Mouse (Mus musculus): Measurements from ENCODE around the gene Hcrtr2.
A peak's percentile ranks its signal among the peaks of the same experiment; 100 is the strongest.

Hcrtr2 gene

DNA sequence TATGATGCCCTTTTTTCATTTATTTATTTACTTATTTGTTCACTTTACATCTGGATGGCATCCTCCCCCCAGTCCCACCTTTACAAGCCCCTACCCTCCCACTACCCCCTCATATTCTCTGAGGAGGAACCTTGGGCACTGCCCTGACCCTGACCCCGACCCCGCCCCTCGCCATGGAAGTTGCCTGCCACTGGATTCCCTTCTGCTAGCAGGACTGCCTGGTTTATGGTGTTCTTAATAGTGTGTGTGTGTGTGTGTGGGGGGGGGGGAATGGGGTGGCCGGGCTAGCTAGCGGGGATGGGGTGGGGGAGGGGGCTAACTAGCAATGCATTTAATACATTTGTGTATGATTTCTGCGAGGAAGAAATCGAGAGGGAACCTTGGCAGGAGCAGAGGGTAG is 88.8 kb downstream of the Hcrtr2 start:
- no peak for DNase-seq

DNA sequence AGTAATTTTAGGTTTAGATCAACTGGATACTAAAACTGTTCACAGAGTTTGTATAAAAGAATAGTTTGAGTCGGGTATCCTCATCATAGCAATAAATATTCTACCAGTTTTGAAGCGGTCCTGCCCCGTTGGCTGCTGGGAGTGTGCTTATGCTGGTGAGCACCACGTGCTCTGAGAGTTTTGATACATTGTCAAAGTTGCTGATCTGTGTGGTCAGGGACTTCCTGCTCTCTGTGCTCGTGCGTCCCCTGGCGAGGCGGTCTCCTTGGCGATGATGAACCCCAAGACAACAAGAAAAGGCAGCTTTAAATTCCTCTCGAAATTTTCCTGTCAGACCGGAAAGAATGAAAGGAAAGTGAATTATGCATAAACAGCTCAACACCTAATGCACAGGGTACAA is 93.3 kb downstream of the Hcrtr2 start:
- DNase-seq, result peak; percentile 18 to 21

DNA sequence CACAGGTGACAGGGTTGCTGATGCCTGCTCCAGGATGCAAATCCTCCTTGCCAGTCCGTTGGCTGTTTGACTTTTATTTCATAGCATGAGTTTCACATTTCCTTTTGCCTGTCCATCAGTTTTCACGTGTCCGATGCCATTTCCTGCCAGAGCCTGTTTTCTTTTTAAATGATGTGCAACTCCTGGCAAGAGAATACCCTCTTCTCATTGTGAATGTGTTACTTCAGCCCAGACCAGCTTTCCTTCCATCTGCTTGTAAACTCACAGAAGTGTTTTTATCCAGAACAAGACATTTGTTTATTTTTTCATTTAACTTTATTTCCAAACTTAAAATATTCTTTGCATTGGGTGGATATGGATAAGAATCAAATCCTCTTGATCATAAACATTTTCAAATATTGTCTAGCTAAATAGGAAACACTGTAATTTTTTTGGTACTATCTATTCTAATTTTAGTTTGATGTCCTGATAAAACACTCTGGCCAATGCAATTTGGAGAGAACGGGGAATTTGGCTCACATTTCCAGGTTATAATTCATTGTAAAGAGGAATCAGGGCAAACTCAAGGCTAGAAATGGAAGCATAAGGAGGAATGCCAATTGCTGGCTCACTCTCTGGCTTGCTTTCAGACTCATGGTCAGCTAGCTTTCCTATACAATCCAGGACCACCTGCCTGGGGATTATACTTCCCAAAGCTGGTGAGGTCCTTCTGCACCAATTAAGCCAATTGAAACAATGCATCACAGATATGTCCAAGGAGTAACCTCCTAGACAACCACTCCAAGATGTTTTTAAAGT is 106.3 kb downstream of the Hcrtr2 start:
- DNase-seq, result no peak

- no peak for DNase-seq
Observed at GRCm38 (mm10) chr9:76214678-76215077, 109.0 kb downstream of the Hcrtr2 start.

GRCm38 (mm10) chr9:76213557-76213956 is 110.1 kb downstream of the Hcrtr2 start, which contains the start of gene Gfral:
Gene Gfral, minus strand, starts transcription at chr9:76213657.
- DNase-seq, result no peak

DNA sequence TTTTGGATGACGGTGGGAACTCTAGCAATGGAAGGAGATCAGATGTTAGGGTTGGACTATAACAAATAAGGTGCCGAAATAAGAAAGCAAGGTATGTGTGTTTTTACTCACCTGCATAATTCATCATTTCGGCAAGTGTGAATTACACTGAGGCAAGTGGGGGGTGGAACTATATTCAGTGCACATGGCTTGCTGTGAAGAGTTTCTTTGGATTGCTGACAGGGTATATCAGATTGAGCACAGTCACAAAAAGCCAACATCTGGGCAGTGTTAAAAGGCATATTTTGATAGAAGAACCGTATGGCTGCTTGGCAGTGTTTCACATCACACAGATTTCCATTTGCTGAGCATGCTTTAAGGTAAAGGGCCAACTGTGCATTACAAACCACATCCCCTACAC is 126.7 kb downstream of the Hcrtr2 start:
- DNase-seq, result no peak

DNA sequence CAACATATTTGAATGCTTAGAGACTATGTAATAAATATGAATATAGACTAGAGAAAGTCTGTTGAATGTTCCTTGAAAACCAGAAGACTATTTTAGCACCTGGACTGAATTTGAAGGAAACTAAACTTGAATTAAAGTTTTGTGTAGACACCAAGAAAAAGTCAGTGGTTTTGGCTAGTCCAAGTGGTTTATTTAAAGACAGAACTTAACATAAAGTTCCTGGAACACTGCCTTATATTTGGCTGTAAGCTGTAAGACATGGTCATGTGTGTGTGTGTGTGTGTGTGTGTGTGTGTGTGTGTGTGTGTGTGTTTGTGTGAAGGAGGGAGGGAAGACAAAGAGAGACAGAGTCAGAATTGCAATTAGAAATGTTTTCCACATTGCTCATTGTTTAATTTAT is 144.4 kb downstream of the Hcrtr2 start:
- DNase-seq, result no peak

Data from kidney, postnatal 4 days (tissue).